ENCODE assay signal across 8 mouse cellular contexts in the genomic region with DNA sequence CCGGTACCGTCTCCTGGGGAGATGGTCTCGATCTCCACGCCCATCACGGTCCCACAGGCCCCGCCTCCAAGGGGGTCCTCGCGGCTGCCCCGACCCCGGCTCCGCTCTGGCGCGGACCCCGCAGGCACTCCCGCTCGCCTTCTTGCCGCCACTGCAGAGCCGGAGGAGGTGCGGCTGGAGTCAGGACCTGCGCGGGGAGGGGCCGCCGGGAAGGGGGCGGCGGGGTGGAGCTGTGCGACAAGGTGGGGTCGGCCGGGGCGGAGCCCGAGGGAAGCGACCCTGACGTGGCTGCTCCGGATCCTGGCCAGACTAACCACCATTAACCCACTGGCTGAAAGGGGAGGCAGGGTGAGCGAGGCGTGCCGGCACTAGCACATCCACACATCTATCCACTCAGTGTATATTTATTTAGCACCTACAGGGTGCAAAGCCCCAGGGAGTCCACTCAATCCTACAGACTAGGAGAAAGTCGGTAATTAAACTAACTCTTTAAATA. TPM values are rescaled to one million over a fixed set of nuclear protein-coding genes. Genes with fewer than 3 reads are reported as not detected.
DNase-seq lines count a peak whose midpoint lies in the region; ATAC-seq lines count a peak whose summit lies in the region.

Fkbp1b (minus strand) TSS at position 200 of the 496 bp plus-strand sequence.

- DNase-seq in adrenal gland, postnatal 14 days = peak; percentile 68
- DNase-seq in kidney, postnatal 25 days = peak; percentile 58 to 76
- DNase-seq in lung, adult 18-20 months = peak; percentile 60 to 75
- peak; percentile 55 for DNase-seq in urinary bladder, postnatal 14 days (ENCODE audit: low spot score)

- H3K27ac ChIP-seq in embryonic facial prominence, embryonic 13.5 days = peak within 1 kb of the TSS; percentile 28; the same call in 1 of the 2 replicates
- no peak within 1 kb of the TSS for H3K27ac ChIP-seq in heart, embryonic 15.5 days
- no peak within 1 kb of the TSS; the same call in 1 of the 2 replicates for H3K27ac ChIP-seq in neural tube, embryonic 14.5 days (ENCODE audit: low read depth, low read length)

- under 1% methylated on average over 36 of the region's 37 CpGs for WGBS in embryonic facial prominence, embryonic 13.5 days
- 1% methylated on average over 36 of the region's 37 CpGs for WGBS in heart, embryonic 15.5 days
- under 1% methylated on average over 37 of the region's 37 CpGs for WGBS in neural tube, embryonic 14.5 days

- peak within 1 kb of the TSS; percentile 91 for H3K4me2 ChIP-seq in embryonic facial prominence, embryonic 13.5 days
- peak within 1 kb of the TSS; percentile 99 for H3K4me2 ChIP-seq in heart, embryonic 15.5 days
- peak within 1 kb of the TSS; percentile 87 for H3K4me2 ChIP-seq in neural tube, embryonic 14.5 days (ENCODE audit: low read depth, low read length)

- no peaks in the 10 kb centered on the region for H3K9me3 ChIP-seq in embryonic facial prominence, embryonic 13.5 days
- no peaks in the 10 kb centered on the region for H3K9me3 ChIP-seq in heart, embryonic 15.5 days (replicated peaks)
- H3K9me3 ChIP-seq in neural tube, embryonic 14.5 days (ENCODE audit: control insufficient read depth, low read length) = no peaks in the 10 kb centered on the region

- peak; percentile 12 for ATAC-seq in CD4-positive, CD25-positive, alpha-beta regulatory T cell, adult 4 months
- ATAC-seq in embryonic facial prominence, embryonic 13.5 days (ENCODE audit: insufficient number of reproducible peaks, insufficient read depth, low FRiP score, low TSS enrichment, low read depth) = 0 out of 2 replicates have a peak, but pooled peaks have one; percentile 57
- ATAC-seq in heart, embryonic 15.5 days (replicated peaks; ENCODE audit: insufficient number of reproducible peaks, insufficient read depth, low FRiP score, low read depth) = peak; percentile 65
- ATAC-seq in neural tube, embryonic 14.5 days (ENCODE audit: low read depth) = peak; percentile 68

- no peaks in the 10 kb centered on the region for H3K36me3 ChIP-seq in embryonic facial prominence, embryonic 13.5 days
- H3K36me3 ChIP-seq in heart, embryonic 15.5 days = no peaks in the 10 kb centered on the region
- no peaks in the 10 kb centered on the region for H3K36me3 ChIP-seq in neural tube, embryonic 14.5 days (ENCODE audit: control insufficient read depth, insufficient read depth, low read length)

- peaks cover 24% of the 10 kb centered on the region for H3K4me1 ChIP-seq in embryonic facial prominence, embryonic 13.5 days
- peaks cover 19% of the 10 kb centered on the region for H3K4me1 ChIP-seq in heart, embryonic 15.5 days (replicated peaks)
- H3K4me1 ChIP-seq in neural tube, embryonic 14.5 days (ENCODE audit: control insufficient read depth, insufficient read depth, low read length) = peaks cover 11% of the 10 kb centered on the region

- peak within 1 kb of the TSS; percentile 78 for H3K4me3 ChIP-seq in embryonic facial prominence, embryonic 13.5 days
- peak within 1 kb of the TSS; percentile 94 for H3K4me3 ChIP-seq in heart, embryonic 15.5 days
- peak within 1 kb of the TSS; percentile 75 for H3K4me3 ChIP-seq in neural tube, embryonic 14.5 days (ENCODE audit: low read depth, low read length)

- peak within 1 kb of the TSS; percentile 76 for H3K9ac ChIP-seq in embryonic facial prominence, embryonic 13.5 days
- H3K9ac ChIP-seq in heart, embryonic 15.5 days = peak within 1 kb of the TSS; percentile 78
- H3K9ac ChIP-seq in neural tube, embryonic 14.5 days (replicated peaks; ENCODE audit: low read depth, low read length) = peak within 1 kb of the TSS; percentile 74

- H3K27me3 ChIP-seq in embryonic facial prominence, embryonic 13.5 days = peaks cover 6% of the 10 kb centered on the region
- H3K27me3 ChIP-seq in heart, embryonic 15.5 days = no peaks in the 10 kb centered on the region
- 0 out of 2 replicates have a peak, but pooled peaks cover 2% of the 10 kb centered on the region for H3K27me3 ChIP-seq in neural tube, embryonic 14.5 days (ENCODE audit: control insufficient read depth, insufficient read depth, low read length)

RNA-seq across cellular contexts. Expression of gene Fkbp1b, which starts in this region (rescaled TPM):
- not detected for polyA plus RNA-seq in CD4-positive, CD25-positive, alpha-beta regulatory T cell, adult 4 months (2017; shearing (Covaris generic))
- 8.9 and 17.7 TPM in 2 replicates for total RNA-seq in adrenal gland, postnatal 14 days (2021)
- polyA plus RNA-seq in embryonic facial prominence, embryonic 13.5 days (2015; fragmentation: Nextera tagmentation; extraction: Ambion mirVana) = 12.6 and 14.0 TPM in 2 replicates
- polyA plus RNA-seq in heart, embryonic 15.5 days (2015; fragmentation: Nextera tagmentation; extraction: Ambion mirVana) = 8.9 and 10.5 TPM in 2 replicates
- 55.8 and 103 TPM in 2 replicates for polyA plus RNA-seq in neural tube, embryonic 14.5 days (2014; fragmentation: Nextera tagmentation; extraction: Ambion mirVana)

Comparison
In these comparisons a context has a peak if more than half of its experiments do, and no peak if none do; other contexts are left out.
1. Peak in ATAC-seq in CD4-positive, CD25-positive, alpha-beta regulatory T cell, adult 4 months; RNA of the gene not detected or under 1 TPM.
2. ATAC-seq: peak in every context shown above with its lines; median percentile 68 in neural tube, embryonic 14.5 days; 65 in heart, embryonic 15.5 days; 57 in embryonic facial prominence, embryonic 13.5 days; 12 in CD4-positive, CD25-positive, alpha-beta regulatory T cell, adult 4 months.